In the genomic region with DNA sequence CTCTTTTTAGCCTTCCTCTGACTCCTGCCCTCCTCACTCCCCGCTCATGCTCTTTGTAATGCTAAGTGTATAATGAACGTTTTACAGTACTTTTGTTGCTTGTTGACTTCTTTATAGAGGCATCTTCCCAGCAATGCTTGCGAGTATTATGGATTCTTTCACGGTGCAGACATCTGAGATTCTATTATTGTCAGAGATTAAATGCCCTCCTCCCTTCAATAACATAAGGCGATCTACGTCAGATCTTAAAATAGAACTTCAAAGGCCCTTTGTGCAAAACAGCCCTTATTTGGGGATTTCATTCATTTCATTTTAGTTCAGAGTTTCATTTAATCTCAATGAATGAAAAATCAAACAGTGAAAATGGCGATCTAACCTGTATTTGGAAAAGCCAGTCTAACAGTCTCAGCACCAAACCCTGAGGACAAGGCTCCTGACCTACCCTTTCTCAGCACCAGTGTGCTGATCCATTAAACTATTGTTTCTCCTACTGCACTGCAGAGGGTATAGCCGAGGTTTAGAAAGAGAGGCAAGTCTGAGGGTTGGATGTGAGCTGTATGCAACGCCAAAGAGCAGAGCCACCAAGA, we compare ENCODE assay signal across 8 mouse cellular contexts.
DNase-seq lines count a peak whose midpoint lies in the region; ATAC-seq and TF ChIP-seq lines count a peak whose summit lies in the region.

No protein-coding gene starts in this region.

- no peak for TF ChIP-seq POLR2A in ES-Bruce4 (IDR thresholded peaks at IDR 0.05; ENCODE audit: insufficient read depth, low read length)

- no peaks in the 10 kb centered on the region for H3K27me3 ChIP-seq in heart, embryonic 13.5 days (replicated peaks)
- H3K27me3 ChIP-seq in ES-Bruce4 (ENCODE audit: control insufficient read depth, insufficient read depth, low read length, poor library complexity, severe bottlenecking), result no peaks in the 10 kb centered on the region
- H3K27me3 ChIP-seq in forebrain, embryonic 12.5 days, result no peaks in the 10 kb centered on the region
- H3K27me3 ChIP-seq in liver, embryonic 13.5 days, result no peaks in the 10 kb centered on the region
- H3K27me3 ChIP-seq in stomach, embryonic 15.5 days (replicated peaks), result no peaks in the 10 kb centered on the region

- H3K4me1 ChIP-seq in heart, embryonic 13.5 days, result peaks cover 19% of the 10 kb centered on the region
- no peaks in the 10 kb centered on the region for H3K4me1 ChIP-seq in ES-Bruce4 (ENCODE audit: control insufficient read depth, insufficient read depth, low read length)
- peaks cover 9% of the 10 kb centered on the region for H3K4me1 ChIP-seq in forebrain, embryonic 12.5 days
- H3K4me1 ChIP-seq in liver, embryonic 13.5 days (replicated peaks), result peaks cover 22% of the 10 kb centered on the region
- H3K4me1 ChIP-seq in stomach, embryonic 15.5 days, result no peaks in the 10 kb centered on the region; the same call in 1 of the 2 replicates

- peak overlapping the region; percentile 76 for H3K4me2 ChIP-seq in heart, embryonic 13.5 days
- H3K4me2 ChIP-seq in forebrain, embryonic 12.5 days, result peak overlapping the region; percentile 59
- peak overlapping the region; percentile 69 for H3K4me2 ChIP-seq in liver, embryonic 13.5 days
- H3K4me2 ChIP-seq in stomach, embryonic 15.5 days, result peak overlapping the region; percentile 56

- WGBS in heart, embryonic 13.5 days, result 4% methylated on average over 9 of the region's 9 CpGs
- under 1% methylated on average over 9 of the region's 9 CpGs for WGBS in forebrain, embryonic 12.5 days
- WGBS in liver, embryonic 13.5 days (ENCODE audit: insufficient replicate concordance), result 6% methylated on average over 9 of the region's 9 CpGs
- WGBS in stomach, embryonic 15.5 days, result 2% methylated on average over 9 of the region's 9 CpGs

- ATAC-seq in heart, embryonic 13.5 days (ENCODE audit: extremely low read depth, insufficient number of reproducible peaks, low FRiP score, low TSS enrichment), result no peak
- ATAC-seq in forebrain, embryonic 12.5 days (ENCODE audit: low FRiP score), result peak; percentile 22
- no peak for ATAC-seq in liver, embryonic 13.5 days (ENCODE audit: low read depth)
- no peak for ATAC-seq in stomach, embryonic 15.5 days (ENCODE audit: insufficient read depth, low FRiP score, low read depth)

- peak overlapping the region; percentile 96 for H3K27ac ChIP-seq in heart, embryonic 13.5 days (replicated peaks)
- H3K27ac ChIP-seq in ES-Bruce4 (ENCODE audit: insufficient read depth, low read length), result peak overlapping the region; percentile 74
- H3K27ac ChIP-seq in forebrain, embryonic 12.5 days, result peak overlapping the region; percentile 97
- no peak overlapping the region; the same call in 1 of the 2 replicates for H3K27ac ChIP-seq in liver, embryonic 13.5 days
- H3K27ac ChIP-seq in stomach, embryonic 15.5 days, result peak overlapping the region; percentile 90

- DNase-seq in heart, postnatal 4 days, result no peak
- DNase-seq in liver, embryonic 13.5 days, result no peak
- DNase-seq in kidney, adult 18-20 months, result no peak
- DNase-seq in c-Kit-positive CD71-positive TER-119-positive erythroid progenitor cells, embryonic 14.5 days (ENCODE audit: low spot score), result no peak

- H3K9me3 ChIP-seq in heart, embryonic 13.5 days, result no peaks in the 10 kb centered on the region
- H3K9me3 ChIP-seq in ES-Bruce4 (replicated peaks; ENCODE audit: control insufficient read depth, insufficient read depth, low read length, poor library complexity, severe bottlenecking), result no peaks in the 10 kb centered on the region
- no peaks in the 10 kb centered on the region for H3K9me3 ChIP-seq in forebrain, embryonic 12.5 days
- H3K9me3 ChIP-seq in liver, embryonic 13.5 days (replicated peaks), result no peaks in the 10 kb centered on the region
- H3K9me3 ChIP-seq in stomach, embryonic 15.5 days, result no peaks in the 10 kb centered on the region

- H3K9ac ChIP-seq in heart, embryonic 13.5 days, result peak overlapping the region; percentile 82
- H3K9ac ChIP-seq in ES-Bruce4 (ENCODE audit: low read depth, poor library complexity, severe bottlenecking), result peak overlapping the region; percentile 15; the same call in 1 of the 2 replicates
- H3K9ac ChIP-seq in forebrain, embryonic 12.5 days, result peak overlapping the region; percentile 63
- peak overlapping the region; percentile 63 for H3K9ac ChIP-seq in liver, embryonic 13.5 days
- peak overlapping the region; percentile 26; the same call in 1 of the 2 replicates for H3K9ac ChIP-seq in stomach, embryonic 15.5 days

- H3K4me3 ChIP-seq in heart, embryonic 13.5 days, result peak overlapping the region; percentile 71
- peak overlapping the region; percentile 97 for H3K4me3 ChIP-seq in ES-Bruce4 (ENCODE audit: low read depth, low read length)
- H3K4me3 ChIP-seq in forebrain, embryonic 12.5 days (replicated peaks), result peak overlapping the region; percentile 48
- peak overlapping the region; percentile 62 for H3K4me3 ChIP-seq in liver, embryonic 13.5 days (replicated peaks)
- H3K4me3 ChIP-seq in stomach, embryonic 15.5 days (replicated peaks), result peak overlapping the region; percentile 60

- TF ChIP-seq CTCF in ES-Bruce4 (IDR thresholded peaks at IDR 0.05; ENCODE audit: low read depth, low read length), result no peak

- TF ChIP-seq EP300 in ES-Bruce4 (IDR thresholded peaks at IDR 0.05; ENCODE audit: insufficient read depth, low read depth, low read length), result no peak

- H3K36me3 ChIP-seq in heart, embryonic 13.5 days, result no peaks in the 10 kb centered on the region
- H3K36me3 ChIP-seq in ES-Bruce4 (ENCODE audit: control insufficient read depth, insufficient read depth, low read length, poor library complexity, severe bottlenecking), result no peaks in the 10 kb centered on the region
- no peaks in the 10 kb centered on the region for H3K36me3 ChIP-seq in forebrain, embryonic 12.5 days (replicated peaks)
- no peaks in the 10 kb centered on the region for H3K36me3 ChIP-seq in liver, embryonic 13.5 days
- H3K36me3 ChIP-seq in stomach, embryonic 15.5 days, result no peaks in the 10 kb centered on the region

Comparison
In these comparisons a context has a peak if more than half of its experiments do, and no peak if none do; other contexts are left out.
1. H3K9ac ChIP-seq: peak in every context shown above with its lines; median percentile 82 in heart, embryonic 13.5 days; 63 in forebrain, embryonic 12.5 days; 63 in liver, embryonic 13.5 days; 26 in stomach, embryonic 15.5 days; 15 in ES-Bruce4.